Mouse (Mus musculus): ENCODE measurements around the gene Khk. TPM values are rescaled to one million over a fixed set of nuclear protein-coding genes. Genes with fewer than 3 reads are reported as not detected.

The Khk gene
- polyA plus RNA-seq, 1 experiment from 2014 or later: 9.1 TPM

- peak overlapping the region; percentile 73 for H3K4me2 ChIP-seq
- H3K4me1 ChIP-seq (replicated peaks): peaks cover 18% of the 10 kb centered on the region
- H3K9ac ChIP-seq: peak overlapping the region; percentile 92
- peak overlapping the region; percentile 85 for H3K4me3 ChIP-seq
- peak; percentile 26 for ATAC-seq (ENCODE audit: low FRiP score)
- no peaks in the 10 kb centered on the region for H3K27me3 ChIP-seq
- peak overlapping the region; percentile 98 for H3K27ac ChIP-seq
- under 1% methylated on average over 39 of the region's 42 CpGs for WGBS
- H3K36me3 ChIP-seq: peaks cover 38% of the 10 kb centered on the region
- no peaks in the 10 kb centered on the region for H3K9me3 ChIP-seq
Observed at GRCm38 (mm10) chr5:30889088-30889754, 32.0 kb upstream of the Khk start.

DNA sequence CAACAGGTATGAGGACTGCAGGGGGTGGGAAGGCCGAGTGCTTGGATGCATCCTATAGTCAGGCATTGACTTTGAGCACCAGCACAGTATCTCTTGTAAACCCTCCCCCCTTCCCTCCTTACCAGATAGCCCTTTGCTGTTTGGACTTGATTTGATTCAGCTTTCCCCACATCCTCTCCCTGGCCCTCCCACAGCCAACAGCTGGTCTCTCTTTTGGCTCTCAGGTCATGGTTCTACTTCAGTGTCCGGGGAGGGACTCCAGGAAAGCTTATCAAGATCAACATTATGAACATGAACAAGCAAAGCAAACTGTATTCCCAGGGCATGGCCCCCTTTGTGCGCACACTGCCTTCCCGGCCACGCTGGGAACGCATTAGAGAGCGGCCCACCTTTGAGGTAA lies 30.9 kb upstream of the Khk start:
- Histone ChIP-seq H3K36me3 (peaks cover 49% of the 10 kb centered on the region), H3K27ac (peak overlapping the region; percentile 98), H3K9ac (peak overlapping the region; percentile 92), H3K4me3 (peak overlapping the region; percentile 85), H3K27me3 (no peaks in the 10 kb centered on the region), H3K9me3 (no peaks in the 10 kb centered on the region), H3K4me2 (peak overlapping the region; percentile 73), H3K4me1 (replicated peaks) (peaks cover 18% of the 10 kb centered on the region)
- WGBS: 80% methylated on average over 7 of the region's 7 CpGs
- no peak for ATAC-seq (ENCODE audit: low FRiP score)

DNA sequence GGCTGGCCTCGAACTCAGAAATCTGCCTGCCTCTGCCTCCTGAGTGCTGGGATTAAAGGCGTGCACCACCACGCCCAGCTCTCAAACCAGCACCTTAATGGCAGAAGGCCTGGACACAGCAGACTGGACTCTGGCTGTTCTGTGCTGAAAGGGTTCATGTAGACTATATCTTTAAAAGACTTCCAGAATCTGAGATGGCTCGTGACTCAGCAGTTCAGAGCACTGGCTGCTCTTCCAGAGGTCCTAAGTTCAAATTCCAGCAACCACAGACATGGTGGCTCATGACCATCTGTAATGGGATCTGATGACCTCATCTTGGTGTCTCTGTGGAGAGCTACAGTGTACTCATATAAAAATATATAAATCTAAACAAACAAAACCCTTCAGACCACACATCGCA lies 19.4 kb upstream of the Khk start:
- no peak overlapping the region for H3K4me3 ChIP-seq
- no peak overlapping the region for H3K4me2 ChIP-seq
- no peak overlapping the region for H3K9ac ChIP-seq
- peaks cover 80% of the 10 kb centered on the region for H3K36me3 ChIP-seq
- no peak for ATAC-seq (ENCODE audit: low FRiP score)
- H3K27ac ChIP-seq: no peak overlapping the region
- H3K4me1 ChIP-seq (replicated peaks): peaks cover 25% of the 10 kb centered on the region
- no peaks in the 10 kb centered on the region for H3K27me3 ChIP-seq
- 96% methylated on average over 5 of the region's 5 CpGs for WGBS
- no peaks in the 10 kb centered on the region for H3K9me3 ChIP-seq

GRCm38 (mm10) chr5:30907413-30908059 lies 13.7 kb upstream of the Khk start, which contains the start of gene Ost4:
Ost4 (minus strand) TSS chr5:30907788.
- WGBS: under 1% methylated on average over 58 of the region's 58 CpGs
- Histone ChIP-seq H3K4me2 (peak within 1 kb of the TSS; percentile 84), H3K36me3 (peaks cover 37% of the 10 kb centered on the region), H3K9me3 (no peaks in the 10 kb centered on the region), H3K4me1 (replicated peaks) (peaks cover 49% of the 10 kb centered on the region), H3K27me3 (peaks cover 3% of the 10 kb centered on the region; the same call in 1 of the 2 replicates), H3K4me3 (peak within 1 kb of the TSS; percentile 75), H3K27ac (peak within 1 kb of the TSS; percentile 91), H3K9ac (peak within 1 kb of the TSS; percentile 89)
- peak; percentile 95 for ATAC-seq (ENCODE audit: low FRiP score)

DNA sequence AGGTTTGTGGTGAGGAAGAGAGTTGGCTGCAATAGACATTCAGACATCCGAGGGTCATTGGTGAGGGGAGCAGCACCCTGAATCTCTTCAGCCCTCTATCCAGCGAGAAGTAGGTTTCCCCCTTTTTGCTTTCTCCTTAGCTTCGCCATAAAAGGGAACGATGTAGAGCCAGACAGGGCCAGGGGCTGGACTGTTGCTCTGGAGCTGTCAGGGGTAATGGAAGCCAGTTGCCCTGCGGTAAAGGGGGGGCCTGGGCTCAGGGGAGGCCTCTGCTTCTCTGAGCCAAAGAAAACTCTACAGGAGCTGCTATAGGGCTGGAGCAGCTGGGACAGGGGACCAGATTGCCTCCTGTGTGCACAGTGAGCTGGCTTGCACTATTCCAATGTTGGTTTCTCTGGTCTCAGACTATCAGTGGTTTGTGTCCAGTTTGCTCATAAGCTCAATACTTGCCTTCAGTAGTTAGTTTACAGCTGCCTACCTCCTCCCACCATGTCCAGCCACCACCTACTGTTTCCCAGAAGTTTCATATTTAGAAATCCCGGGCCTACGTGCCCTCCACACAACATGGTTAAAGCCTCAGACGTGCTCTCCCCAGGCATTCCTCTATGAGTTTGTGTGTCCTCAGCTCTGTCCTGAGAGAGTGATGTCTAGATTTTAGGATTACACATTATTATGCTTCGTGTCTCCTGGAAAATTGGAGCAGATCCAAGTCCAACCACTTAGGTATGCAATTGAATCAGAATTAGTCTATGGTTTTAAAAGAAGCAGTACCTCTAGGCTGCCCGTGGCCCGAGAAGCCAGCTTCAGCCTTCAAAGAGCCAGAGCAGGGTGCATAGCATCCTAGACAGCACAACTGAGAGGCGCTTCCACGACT lies 12.6 kb upstream of the Khk start:
- Histone ChIP-seq H3K9ac (peak overlapping the region; percentile 89; the same call in 1 of the 2 replicates), H3K36me3 (peaks cover 25% of the 10 kb centered on the region), H3K9me3 (no peaks in the 10 kb centered on the region), H3K27me3 (peaks cover 3% of the 10 kb centered on the region; the same call in 1 of the 2 replicates), H3K4me3 (peak overlapping the region; percentile 75), H3K4me1 (replicated peaks) (peaks cover 60% of the 10 kb centered on the region), H3K27ac (peak overlapping the region; percentile 91), H3K4me2 (peak overlapping the region; percentile 84)
- ATAC-seq (ENCODE audit: low FRiP score): peak; percentile 6; the same call in 1 of the 2 replicates
- 59% methylated on average over 13 of the region's 13 CpGs for WGBS

DNA sequence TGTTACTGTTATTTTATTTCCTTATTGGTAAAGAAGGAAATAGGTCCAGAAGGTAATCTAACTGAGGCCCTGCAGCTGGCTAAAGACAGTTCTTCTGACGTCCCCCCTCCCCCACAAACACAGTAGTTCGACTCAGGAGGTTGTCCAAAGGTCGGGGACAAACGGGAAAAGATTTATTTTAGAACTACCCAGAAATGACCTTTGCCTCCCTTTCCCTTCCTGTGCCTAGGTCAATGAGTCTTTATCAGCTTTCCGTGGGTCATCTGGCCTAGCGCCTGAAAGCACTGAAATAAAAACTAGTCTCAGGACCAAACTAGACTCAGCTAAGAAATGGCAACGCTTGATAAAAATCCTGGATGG lies 12.0 kb upstream of the Khk start:
- H3K4me1 ChIP-seq (replicated peaks): peaks cover 66% of the 10 kb centered on the region
- H3K36me3 ChIP-seq: peaks cover 19% of the 10 kb centered on the region
- no peak overlapping the region for H3K4me2 ChIP-seq
- H3K4me3 ChIP-seq: no peak overlapping the region
- H3K27ac ChIP-seq: no peak overlapping the region
- H3K27me3 ChIP-seq: peaks cover 3% of the 10 kb centered on the region; the same call in 1 of the 2 replicates
- ATAC-seq (ENCODE audit: low FRiP score): no peak
- H3K9ac ChIP-seq: no peak overlapping the region
- WGBS: 58% methylated on average over 7 of the region's 7 CpGs
- H3K9me3 ChIP-seq: no peaks in the 10 kb centered on the region

DNA sequence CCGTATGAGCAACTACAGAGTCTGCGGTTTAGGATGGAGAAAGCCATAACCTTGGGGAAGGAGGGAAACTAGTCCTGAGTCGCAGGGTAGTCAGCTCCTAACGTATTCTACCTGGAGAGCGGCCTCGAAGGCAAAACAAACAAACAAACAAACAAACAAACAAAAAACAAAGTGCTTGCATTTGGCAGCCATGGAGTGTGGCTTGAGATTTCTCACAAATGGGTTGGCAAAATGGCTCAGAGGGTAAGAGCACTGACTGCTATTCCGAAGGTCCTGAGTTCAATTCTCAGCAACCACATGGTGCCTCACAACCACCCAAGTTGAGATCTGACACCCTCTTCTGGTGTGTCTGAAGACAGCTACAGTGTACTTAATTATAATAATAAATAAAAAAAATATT lies 11.4 kb upstream of the Khk start:
- Histone ChIP-seq H3K27me3 (peaks cover 3% of the 10 kb centered on the region; the same call in 1 of the 2 replicates), H3K4me1 (replicated peaks) (peaks cover 66% of the 10 kb centered on the region), H3K9me3 (no peaks in the 10 kb centered on the region), H3K27ac (no peak overlapping the region), H3K4me2 (no peak overlapping the region), H3K4me3 (no peak overlapping the region), H3K9ac (no peak overlapping the region), H3K36me3 (peaks cover 13% of the 10 kb centered on the region)
- 86% methylated on average over 7 of the region's 7 CpGs for WGBS
- ATAC-seq (ENCODE audit: low FRiP score): no peak

GRCm38 (mm10) chr5:30910481-30910880 lies 10.8 kb upstream of the Khk start:
- no peak overlapping the region for H3K9ac ChIP-seq
- ATAC-seq (ENCODE audit: low FRiP score): no peak
- peaks cover 66% of the 10 kb centered on the region for H3K4me1 ChIP-seq (replicated peaks)
- H3K27ac ChIP-seq: no peak overlapping the region
- H3K4me3 ChIP-seq: no peak overlapping the region
- H3K36me3 ChIP-seq: peaks cover 7% of the 10 kb centered on the region
- H3K27me3 ChIP-seq: peaks cover 3% of the 10 kb centered on the region; the same call in 1 of the 2 replicates
- no peaks in the 10 kb centered on the region for H3K9me3 ChIP-seq
- H3K4me2 ChIP-seq: no peak overlapping the region

- Histone ChIP-seq H3K4me3 (no peak overlapping the region), H3K27ac (peak overlapping the region; percentile 84), H3K36me3 (no peaks in the 10 kb centered on the region), H3K27me3 (peaks cover 3% of the 10 kb centered on the region; the same call in 1 of the 2 replicates), H3K9me3 (no peaks in the 10 kb centered on the region), H3K4me2 (no peak overlapping the region), H3K9ac (no peak overlapping the region), H3K4me1 (replicated peaks) (peaks cover 53% of the 10 kb centered on the region)
- no peak for ATAC-seq (ENCODE audit: low FRiP score)
- WGBS: 68% methylated on average over 5 of the region's 5 CpGs
Observed at GRCm38 (mm10) chr5:30912156-30912555, 9.1 kb upstream of the Khk start.

- peaks cover 3% of the 10 kb centered on the region; the same call in 1 of the 2 replicates for H3K27me3 ChIP-seq
- H3K36me3 ChIP-seq: no peaks in the 10 kb centered on the region
- no peak for ATAC-seq (ENCODE audit: low FRiP score)
- 25% methylated on average over 13 of the region's 13 CpGs for WGBS
- peak within 1 kb of the TSS; percentile 84 for H3K27ac ChIP-seq
- H3K9ac ChIP-seq: peak within 1 kb of the TSS; percentile 56; the same call in 1 of the 2 replicates
- peaks cover 48% of the 10 kb centered on the region for H3K4me1 ChIP-seq (replicated peaks)
- H3K4me3 ChIP-seq: peak within 1 kb of the TSS; percentile 28
- peak within 1 kb of the TSS; percentile 37 for H3K4me2 ChIP-seq
- H3K9me3 ChIP-seq: no peaks in the 10 kb centered on the region
Observed at GRCm38 (mm10) chr5:30913060-30913841, 8.0 kb upstream of the Khk start, which contains the start of gene Emilin1. Emilin1 (plus strand) TSS chr5:30913402.

DNA sequence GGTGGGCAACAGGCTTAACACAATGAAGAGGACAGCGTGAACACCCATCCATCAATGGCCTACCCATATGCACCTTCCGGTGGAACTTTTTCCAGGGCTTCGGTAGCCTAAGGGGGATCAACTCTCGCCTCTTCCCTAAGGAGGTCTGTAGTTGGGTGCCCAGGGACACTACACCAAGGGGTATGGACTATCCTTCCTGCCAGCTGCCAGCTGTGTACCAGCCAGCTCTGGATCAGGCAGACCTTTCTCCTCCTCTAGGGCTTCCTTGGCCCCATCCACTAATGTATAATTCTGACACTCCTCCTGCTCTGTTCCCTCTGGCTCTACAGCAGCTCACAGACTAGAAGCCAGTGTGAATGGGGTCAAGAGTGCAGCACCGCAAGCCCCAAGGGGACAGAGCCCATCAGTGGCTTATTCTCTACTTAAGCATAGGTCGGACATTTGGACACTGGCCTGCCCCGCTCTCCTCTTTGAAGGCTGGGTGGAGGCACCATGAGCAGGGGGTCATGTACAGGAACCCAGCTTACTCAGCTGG lies 7.1 kb upstream of the Khk start:
- 76% methylated on average over 7 of the region's 7 CpGs for WGBS
- peaks cover 39% of the 10 kb centered on the region for H3K4me1 ChIP-seq (replicated peaks)
- H3K27me3 ChIP-seq: peaks cover 3% of the 10 kb centered on the region; the same call in 1 of the 2 replicates
- H3K36me3 ChIP-seq: no peaks in the 10 kb centered on the region
- peak overlapping the region; percentile 37 for H3K4me2 ChIP-seq
- no peak for ATAC-seq (ENCODE audit: low FRiP score)
- peak overlapping the region; percentile 56; the same call in 1 of the 2 replicates for H3K9ac ChIP-seq
- H3K4me3 ChIP-seq: peak overlapping the region; percentile 28
- H3K27ac ChIP-seq: peak overlapping the region; percentile 84; the same call in 1 of the 2 replicates
- H3K9me3 ChIP-seq: no peaks in the 10 kb centered on the region
